Mouse (Mus musculus) CD4-positive, CD25-positive, alpha-beta regulatory T cell, adult 2 months (primary cell): ENCODE measurements around the gene Ctdspl.

ENCODE experiments used
- DNase-seq: peaks from one replicate; pipeline ENCODE4 v3.0.0-alpha.2; 2012; ENCODE audit warnings: low read depth, low spot score

The Ctdspl gene

DNA sequence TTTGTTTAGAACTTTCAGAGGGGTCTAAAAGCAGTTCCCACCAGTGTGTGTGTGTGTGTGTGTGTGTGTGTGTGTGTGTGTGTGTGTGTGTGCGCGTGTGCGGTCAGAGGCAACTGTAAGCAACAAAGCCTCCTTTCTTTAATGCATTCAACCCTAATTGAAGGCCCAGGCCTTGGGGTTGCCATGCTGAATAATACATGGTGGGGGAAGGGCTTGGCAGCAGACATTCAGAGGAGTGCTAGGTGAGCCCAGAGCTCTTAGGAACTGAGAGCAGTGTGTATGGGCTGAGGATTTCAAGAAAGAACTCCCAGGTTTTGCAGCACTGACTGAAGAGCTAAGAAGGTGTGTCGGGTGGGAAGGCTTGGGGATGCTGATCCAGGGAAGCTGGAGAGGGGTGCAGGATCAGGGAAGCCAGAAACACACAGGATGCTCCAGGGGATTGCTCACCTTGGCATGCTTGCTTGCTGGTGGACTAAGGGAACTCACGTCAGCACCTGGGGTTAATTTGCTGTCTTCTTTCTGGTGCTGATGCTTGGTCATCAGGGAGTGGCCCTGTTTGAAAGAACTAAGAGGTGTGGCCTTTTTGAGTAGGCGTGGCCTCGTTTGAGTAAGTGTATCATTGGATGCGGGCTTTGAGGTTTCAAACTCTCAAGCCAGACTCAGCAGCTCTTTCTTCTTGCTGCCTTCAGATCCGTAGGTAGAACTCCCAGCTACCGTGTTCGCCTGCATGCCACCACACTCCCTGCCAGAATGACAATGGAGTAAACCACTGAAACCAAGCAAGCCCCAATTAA, 62.7 kb downstream of the Ctdspl start:
- no peak for DNase-seq

- DNase-seq: no peak
These were observed 64.2 kb downstream of the Ctdspl start for GRCm38 (mm10) chr9:118990490-118990889.

DNA sequence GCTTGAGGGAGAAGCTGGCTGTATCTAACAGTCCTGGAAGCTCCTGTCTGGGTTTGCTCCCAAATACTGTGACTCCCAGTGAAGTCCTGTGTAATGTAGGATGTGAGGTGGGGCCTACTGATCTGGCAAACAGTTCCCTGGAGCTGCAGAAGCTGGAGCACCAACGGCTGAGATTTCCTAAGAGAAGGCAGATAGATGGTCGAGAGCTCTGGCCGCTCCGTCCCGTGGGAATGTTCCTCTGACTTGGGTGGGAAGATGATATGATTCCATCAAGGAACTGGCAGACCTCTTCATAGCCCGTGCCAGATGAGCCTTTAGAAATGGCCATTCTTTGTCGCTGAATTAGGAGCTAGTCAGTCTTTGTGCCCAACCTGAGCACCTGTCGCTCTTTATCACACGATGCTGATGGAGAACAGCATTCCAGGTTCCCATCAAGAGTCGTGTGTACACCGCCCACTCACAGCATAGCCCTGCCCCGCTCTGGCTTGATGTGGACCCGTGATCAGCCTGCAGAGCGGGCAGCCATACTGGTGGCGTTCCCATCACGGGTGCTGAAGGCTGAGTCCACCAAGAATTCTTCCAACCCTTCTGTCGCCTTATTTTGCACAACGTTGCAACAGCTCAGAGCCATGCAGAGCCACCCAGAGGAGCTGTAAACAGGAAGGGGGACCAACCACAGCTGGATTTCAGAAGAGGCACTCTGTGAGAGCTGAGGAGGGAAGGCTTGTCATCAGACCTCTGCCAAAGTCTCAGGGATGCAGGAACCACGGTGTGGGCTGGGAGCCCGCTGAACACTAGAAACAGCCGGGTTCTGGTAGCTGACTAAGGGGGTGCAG, 65.7 kb downstream of the Ctdspl start:
- DNase-seq: no peak

DNA sequence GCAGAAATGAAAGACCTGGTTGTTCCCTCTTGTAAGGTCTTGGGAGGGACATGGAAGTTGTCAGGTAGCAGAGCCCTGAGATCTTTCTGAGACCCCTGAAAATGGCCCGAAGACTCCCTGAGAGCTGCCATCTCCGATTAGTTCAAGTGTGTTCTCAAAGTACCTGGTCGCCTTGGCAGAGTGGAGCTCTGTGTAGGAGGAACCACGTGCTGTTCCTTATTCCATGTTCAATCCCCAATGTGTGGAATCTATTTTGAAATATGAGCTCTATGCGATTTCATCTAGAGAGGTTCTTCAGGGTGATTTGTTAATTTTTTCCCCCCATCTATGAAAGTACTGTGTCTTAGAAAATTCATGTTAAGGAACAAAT, 66.3 kb downstream of the Ctdspl start:
- DNase-seq: no peak

DNA sequence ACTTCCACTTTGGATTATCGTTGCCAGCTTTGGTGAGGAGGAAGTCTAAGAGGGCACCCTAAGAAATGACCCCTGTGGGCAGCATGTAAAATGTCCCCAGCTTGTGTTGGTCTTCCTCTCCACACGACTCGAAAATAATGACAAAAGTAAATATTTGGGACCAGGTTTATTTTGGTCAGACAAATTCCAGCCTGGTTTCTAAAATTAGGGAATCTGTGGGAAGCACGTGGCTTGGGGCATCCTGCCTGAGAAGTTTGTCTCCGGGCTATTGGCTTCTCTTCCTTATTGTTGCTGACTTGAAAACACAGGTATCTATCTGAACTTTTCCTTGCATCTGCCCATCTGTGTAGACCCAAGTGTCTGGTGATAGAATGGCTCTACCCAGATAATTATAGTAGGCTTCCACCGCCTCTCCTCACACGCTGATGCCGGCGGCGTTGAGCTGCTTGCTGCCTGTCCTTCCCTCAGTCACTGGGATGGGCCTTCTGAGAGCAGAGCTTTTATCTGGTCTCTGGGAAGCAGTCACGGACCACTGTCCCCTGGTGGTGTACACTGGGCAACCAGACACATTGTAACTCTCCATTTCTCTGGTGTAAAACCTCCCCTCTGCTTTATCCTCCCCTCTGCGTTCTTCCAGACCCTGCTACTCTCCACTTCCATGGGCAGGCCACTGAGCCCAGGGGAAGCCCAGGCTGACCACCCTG, 68.4 kb downstream of the Ctdspl start:
- DNase-seq: no peak

DNA sequence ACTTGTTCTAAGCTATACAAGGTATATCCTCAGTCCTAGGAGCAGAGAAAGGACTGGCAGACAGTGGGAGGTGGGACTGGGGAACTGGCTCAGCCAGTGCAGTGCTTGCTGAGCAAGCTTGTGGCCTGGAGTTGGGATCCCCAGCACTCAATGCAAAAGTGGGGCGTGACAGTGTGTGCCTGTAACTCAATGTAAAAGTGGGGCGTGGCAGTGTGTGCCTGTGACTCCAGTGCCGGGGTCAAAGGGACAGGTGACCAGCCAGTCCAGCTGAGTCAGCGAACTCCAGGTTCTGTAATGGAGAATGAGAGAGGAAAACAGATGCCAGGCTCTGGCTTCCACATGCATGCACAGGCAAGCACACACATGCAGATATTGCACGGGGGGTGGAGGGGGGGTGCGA, 69.3 kb downstream of the Ctdspl start:
- no peak for DNase-seq

DNA sequence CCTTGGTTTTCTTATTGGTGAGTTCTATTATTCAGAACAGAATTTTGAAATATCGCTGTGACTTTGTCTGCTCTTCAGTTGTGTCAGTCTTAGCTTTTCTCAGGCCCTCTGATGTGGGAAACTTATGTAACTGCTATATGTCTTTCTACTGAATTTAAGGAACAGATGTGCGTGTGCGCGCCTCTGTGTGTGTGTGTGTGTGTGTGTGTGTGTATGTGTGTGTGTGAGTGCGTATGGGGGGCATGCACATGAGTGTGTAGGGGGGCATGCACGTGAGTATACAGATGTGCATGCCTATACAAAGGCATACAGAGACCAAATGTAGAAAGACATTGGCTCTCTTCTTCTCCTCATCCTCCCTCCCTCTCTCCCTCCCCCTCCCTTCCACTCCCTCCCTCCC, 71.0 kb downstream of the Ctdspl start:
- DNase-seq: no peak

DNA sequence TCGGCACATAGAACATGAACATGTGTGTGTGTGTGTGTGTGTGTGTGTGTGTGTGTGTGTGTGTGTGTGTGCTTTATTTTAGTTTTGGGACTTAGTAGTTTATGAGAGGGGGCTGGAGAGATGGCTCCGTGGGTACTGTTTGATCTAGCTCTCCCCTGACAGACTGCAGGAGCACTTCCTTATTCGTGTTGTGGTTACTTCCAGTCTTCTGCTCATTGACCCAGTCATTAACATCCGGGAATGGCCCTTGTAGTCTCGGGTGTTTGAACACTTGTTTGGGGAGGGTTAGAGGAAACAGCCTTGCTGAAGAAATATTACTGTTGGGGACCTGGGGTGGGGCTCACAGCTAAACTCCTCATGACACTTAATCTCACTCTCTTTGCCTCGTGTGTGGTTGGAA, 73.9 kb downstream of the Ctdspl start:
- no peak for DNase-seq

DNA sequence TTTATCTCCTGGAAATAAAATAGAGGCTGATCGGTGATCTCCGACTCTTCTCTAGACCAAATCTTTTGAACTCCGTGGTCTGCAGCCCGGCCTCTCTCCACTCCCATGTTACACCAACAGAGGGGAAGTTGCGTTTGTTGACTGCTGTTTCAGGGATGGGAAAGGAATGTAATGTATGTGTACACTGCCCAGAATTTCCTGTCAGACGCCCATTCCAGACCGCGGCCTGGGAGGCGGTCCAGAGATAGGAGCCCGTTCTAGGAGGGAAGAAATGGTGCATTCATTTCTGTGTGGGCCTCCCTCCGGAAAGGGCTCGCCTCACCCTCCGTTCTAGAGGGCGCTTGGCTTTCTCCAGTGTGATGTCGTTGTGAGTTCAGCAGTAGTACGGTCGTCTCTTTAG, 76.0 kb downstream of the Ctdspl start:
- DNase-seq: no peak

DNA sequence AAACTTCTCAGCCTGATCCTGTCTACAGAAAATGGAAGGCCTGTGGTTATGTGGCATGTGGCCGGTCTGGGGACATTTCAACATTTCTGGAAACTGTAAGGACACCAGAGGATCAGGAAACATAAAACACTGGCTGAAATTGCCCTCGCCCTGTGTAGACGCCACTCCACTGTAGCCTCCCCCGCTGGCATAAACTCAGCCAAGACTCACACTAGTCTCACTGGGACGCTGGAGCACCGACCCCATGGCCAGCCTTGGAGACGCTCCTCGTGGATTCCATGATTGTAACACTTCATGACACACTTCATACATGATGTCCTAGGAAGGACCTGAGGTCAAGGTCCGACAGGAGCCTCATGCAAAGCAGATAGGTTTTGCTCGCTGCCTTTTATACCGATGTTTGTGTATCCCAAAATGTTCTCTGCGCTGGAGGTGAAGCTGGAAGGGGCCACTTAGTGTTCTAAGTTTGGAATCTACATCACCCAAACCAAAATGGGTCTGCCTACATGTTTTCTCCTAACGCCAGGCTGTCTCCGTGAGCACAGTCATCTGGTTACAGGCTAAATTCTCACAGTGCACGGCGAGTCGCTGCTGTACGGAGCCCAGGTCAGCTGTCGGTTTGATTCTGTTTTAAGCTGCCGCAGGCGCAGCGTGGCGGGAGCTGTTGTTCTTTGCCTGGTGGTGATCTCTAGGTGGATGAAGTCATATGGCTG, 77.9 kb downstream of the Ctdspl start:
- DNase-seq: no peak

GRCm38 (mm10) chr9:119004703-119005076, 78.4 kb downstream of the Ctdspl start:
- no peak for DNase-seq

DNA sequence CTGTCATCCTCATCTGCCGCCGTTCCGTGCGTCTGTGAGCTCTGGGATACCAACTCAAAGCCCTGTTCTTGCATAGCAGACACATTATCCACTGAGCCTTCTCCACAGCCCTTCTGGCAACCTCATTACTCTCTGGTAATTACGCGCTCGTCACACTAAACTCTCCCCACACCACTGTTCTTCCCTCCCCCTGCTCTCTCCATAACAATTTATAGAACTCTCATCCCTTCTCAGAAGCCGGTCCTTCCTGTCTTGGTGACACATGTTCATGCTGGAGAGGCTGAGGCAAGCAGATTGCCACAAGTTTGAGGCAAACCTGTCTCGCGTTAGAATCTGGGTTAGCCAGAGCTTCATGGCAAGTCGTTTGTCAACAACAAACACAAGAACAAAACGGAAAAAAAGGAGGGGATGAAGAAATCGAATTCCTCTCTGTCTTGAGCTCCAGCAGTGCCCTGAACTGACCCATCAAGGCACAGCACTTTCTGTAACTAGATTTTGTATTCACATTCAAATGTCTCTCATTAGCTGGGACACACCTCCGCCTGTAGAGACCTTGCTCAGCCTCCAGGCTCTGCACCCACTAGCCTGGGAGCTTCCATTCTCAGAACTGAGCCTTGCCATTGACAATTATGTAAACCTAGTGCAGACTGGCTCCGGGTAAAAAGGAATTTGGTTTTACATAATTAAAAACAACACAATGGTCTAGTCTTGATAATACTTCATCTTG, 79.2 kb downstream of the Ctdspl start:
- DNase-seq: no peak

- no peak for DNase-seq
These were observed 81.0 kb downstream of the Ctdspl start for GRCm38 (mm10) chr9:119007266-119007665.

DNA sequence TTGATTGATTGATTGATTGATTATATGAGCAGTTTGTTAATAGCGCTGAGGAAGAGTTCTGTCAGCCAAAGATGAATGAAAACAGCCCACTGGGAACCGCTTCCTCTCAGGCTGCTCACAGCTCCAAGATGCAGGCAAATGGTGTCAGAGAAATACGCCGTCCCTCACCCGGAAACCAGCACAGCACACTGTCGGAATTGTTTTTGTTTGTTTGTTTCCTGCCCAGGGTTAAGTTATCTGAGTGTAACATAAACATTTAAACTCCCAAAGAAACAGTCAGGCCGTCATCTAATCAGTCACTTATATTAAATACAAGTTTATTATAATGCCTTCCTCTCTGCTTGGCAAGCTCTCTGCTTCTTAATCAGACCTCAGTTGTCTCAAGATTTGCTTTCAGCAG, 82.6 kb downstream of the Ctdspl start:
- no peak for DNase-seq

DNA sequence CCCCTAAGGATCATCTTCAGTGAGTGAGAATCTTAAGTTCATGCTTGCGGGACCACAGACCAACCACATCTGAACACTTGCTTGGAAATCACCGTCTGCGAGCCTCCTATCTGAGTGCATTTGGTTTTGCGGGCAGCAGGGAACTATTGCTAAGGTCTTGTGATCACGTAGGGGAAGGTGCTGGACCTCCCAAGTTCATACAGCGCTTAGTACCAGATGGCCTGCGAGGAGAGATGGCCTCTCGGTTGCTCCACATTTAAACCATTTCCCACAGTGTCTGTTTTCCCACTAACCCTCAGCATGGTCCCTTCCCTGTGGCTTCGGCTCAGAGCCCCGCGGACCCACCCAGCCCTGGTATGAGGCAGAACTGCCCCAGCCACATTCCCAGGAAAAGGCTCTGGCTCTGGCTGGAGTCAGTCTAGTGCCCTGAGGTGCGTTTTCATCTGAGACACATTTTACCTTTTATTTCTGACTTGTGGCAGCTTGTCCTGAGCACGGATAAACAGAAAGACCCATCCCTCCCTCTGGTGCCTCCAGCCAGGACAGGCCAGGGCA, 84.0 kb downstream of the Ctdspl start:
- DNase-seq: no peak

GRCm38 (mm10) chr9:119016785-119017507, 90.7 kb downstream of the Ctdspl start:
- no peak for DNase-seq

- no peak for DNase-seq
These were observed 95.5 kb downstream of the Ctdspl start for GRCm38 (mm10) chr9:119021731-119022130.

- DNase-seq: no peak
These were observed 99.0 kb downstream of the Ctdspl start for GRCm38 (mm10) chr9:119025263-119025662.

GRCm38 (mm10) chr9:119025832-119026331, 99.6 kb downstream of the Ctdspl start:
- DNase-seq: no peak

- DNase-seq: no peak
These were observed 101.1 kb downstream of the Ctdspl start for GRCm38 (mm10) chr9:119027337-119027736.
